Mouse (Mus musculus) gastrocnemius, adult 8-10 months (tissue): ENCODE results near the gene Lmcd1. TPM values are rescaled to one million over a fixed set of nuclear protein-coding genes. Genes with fewer than 3 reads are reported as not detected.
"Not testable (repeated sequence)": the region's sequence is repeated elsewhere in the genome, so short reads cannot be mapped to it uniquely, and the experiment has no call there.

Experiments used
- DNase-seq, 2 experiments: peaks; one replicate each; pipeline ENCODE4 v3.0.0; 2022; ENCODE audit warnings: low spot score in 2 of 2
- total RNA-seq, 4 experiments: library from RNA; stranded (reverse); gene quantifications; 2 replicates each; pipeline ENCODE4 v1.2.4; 2022

The Lmcd1 gene
- total RNA-seq = 100 to 1,000 TPM; 105 to 136 (median 119) TPM

- peak; percentile 84 to 91 for DNase-seq
These were observed at the start of gene Lmcd1 for GRCm38 (mm10) chr6:112273501-112274205. Lmcd1 (plus strand) TSS chr6:112273758.

GRCm38 (mm10) chr6:112223877-112224632, 49.5 kb upstream of the Lmcd1 start:
- DNase-seq = no peak

GRCm38 (mm10) chr6:112236775-112237174, 36.8 kb upstream of the Lmcd1 start:
- DNase-seq = no peak

- DNase-seq = no peak
These were observed 31.3 kb upstream of the Lmcd1 start for GRCm38 (mm10) chr6:112242216-112242615.

- DNase-seq = peak; percentile 8 to 32
These were observed 27.9 kb upstream of the Lmcd1 start for GRCm38 (mm10) chr6:112245639-112246038.

GRCm38 (mm10) chr6:112246636-112247035, 26.9 kb upstream of the Lmcd1 start:
- DNase-seq = no peak

GRCm38 (mm10) chr6:112253943-112254342, 19.6 kb upstream of the Lmcd1 start:
- DNase-seq = not testable (repeated sequence)

GRCm38 (mm10) chr6:112254967-112255366, 18.6 kb upstream of the Lmcd1 start:
- no peak for DNase-seq

GRCm38 (mm10) chr6:112255388-112256225, 18.0 kb upstream of the Lmcd1 start:
- DNase-seq = no peak

- no peak for DNase-seq
These were observed 17.0 kb upstream of the Lmcd1 start for GRCm38 (mm10) chr6:112256599-112256998.

- no peak for DNase-seq
These were observed 12.5 kb upstream of the Lmcd1 start for GRCm38 (mm10) chr6:112261089-112261488.

- DNase-seq = no peak
These were observed 9.2 kb upstream of the Lmcd1 start for GRCm38 (mm10) chr6:112264321-112264720.

- no peak for DNase-seq
These were observed 6.9 kb upstream of the Lmcd1 start for GRCm38 (mm10) chr6:112266631-112267030.

- no peak for DNase-seq
These were observed 5.7 kb upstream of the Lmcd1 start for GRCm38 (mm10) chr6:112267661-112268357.

- DNase-seq = peak; percentile 55 to 67
These were observed 900 bp downstream of the Lmcd1 start for GRCm38 (mm10) chr6:112274261-112275055.

- DNase-seq = no peak
These were observed 2.2 kb downstream of the Lmcd1 start for GRCm38 (mm10) chr6:112275731-112276245.

GRCm38 (mm10) chr6:112278805-112279204, 5.2 kb downstream of the Lmcd1 start:
- DNase-seq = no peak

- DNase-seq = no peak
These were observed 6.6 kb downstream of the Lmcd1 start for GRCm38 (mm10) chr6:112280161-112280560.

- no peak for DNase-seq
These were observed 7.4 kb downstream of the Lmcd1 start for GRCm38 (mm10) chr6:112280945-112281344.

- no peak for DNase-seq
These were observed 8.4 kb downstream of the Lmcd1 start for GRCm38 (mm10) chr6:112281935-112282334.
